Mouse (Mus musculus): ENCODE measurements around the gene Card19. TPM values are rescaled to one million over a fixed set of nuclear protein-coding genes. Genes with fewer than 3 reads are reported as not detected.

Gene Card19
- polyA plus RNA-seq (2012; rRNA removed): 233 and 244 TPM in 2 replicates

DNA sequence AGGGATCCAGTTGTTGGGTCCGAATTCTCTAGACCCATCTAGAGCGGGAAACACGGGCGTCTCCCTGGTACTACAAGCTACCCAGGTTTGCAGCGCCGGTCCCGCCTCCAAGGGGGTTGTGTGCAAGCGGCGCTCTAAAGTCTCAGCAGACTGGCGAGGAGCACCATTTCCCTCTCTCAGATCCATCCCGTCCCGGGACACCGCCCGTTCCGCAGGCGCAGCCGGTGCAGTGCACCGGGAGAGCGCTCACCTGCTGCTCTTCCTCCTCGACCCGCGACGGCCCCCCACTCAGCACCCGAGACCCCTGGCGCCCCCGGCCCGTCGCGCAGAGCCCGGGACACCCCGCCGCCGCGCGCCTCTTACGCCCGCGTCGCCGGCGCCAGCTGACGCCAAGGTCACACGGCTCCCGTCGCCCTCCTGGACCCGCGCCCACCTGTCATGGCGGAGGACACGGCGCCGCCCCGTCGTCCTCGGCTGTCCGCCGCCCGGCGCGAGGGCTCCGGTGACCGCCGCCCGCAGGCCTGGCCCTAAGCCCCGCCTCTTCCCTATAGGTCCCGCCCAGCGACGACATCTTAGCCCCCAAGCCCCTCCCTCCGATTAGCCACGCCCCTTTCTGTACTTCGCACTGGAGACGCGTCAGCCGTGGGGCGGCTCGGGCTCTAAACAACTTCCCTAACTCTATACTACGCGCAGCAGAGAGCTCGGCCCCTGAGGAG, at the start of gene Card19:
TSS of gene Card19 (minus strand) at position 534 of the 716 bp plus-strand sequence.

DNA sequence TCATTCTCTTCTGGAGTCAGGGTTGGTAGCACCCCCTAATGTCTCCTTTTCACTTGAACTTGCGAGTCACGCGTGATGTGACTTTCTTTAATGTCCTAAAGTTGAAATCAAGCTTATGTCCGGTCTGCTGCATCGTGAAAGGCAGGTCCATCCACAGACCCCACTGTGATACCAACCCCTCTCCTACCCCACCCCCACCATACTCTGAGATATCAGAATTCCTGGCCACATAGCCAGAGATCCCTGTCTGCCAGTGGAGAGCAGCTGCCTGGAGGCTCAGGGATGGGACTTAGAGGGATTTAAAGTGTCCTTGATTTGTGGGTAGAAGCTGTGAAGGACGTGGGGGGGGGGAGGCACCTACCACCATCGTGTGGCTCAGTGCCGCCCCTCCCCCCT, 32.6 kb upstream of the Card19 start, which contains the start of gene Susd3:
TSS of gene Susd3 (minus strand) at position 240 of the 396 bp plus-strand sequence.

GRCm38 (mm10) chr13:49187288-49188218, 28.3 kb downstream of the Card19 start, which contains the start of gene Ninj1:
Ninj1 (plus strand) TSS chr13:49187485.

Other genes with a start within 250 kb of the Card19 start
- gene Fam120a, start 248.0 kb downstream of the Card19 start, polyA plus RNA-seq (2012; rRNA removed): 112 and 118 TPM in 2 replicates
- 17.3 and 17.8 TPM in 2 replicates for gene Wnk2, start 68.0 kb downstream of the Card19 start, polyA plus RNA-seq (2012; rRNA removed)
- 156 and 158 TPM in 2 replicates for gene Ninj1, start 28.6 kb downstream of the Card19 start, polyA plus RNA-seq (2012; rRNA removed)
- 2.9 and 3.7 TPM in 2 replicates for gene Susd3, start 32.7 kb upstream of the Card19 start, polyA plus RNA-seq (2012; rRNA removed)
- 3.7 and 3.8 TPM in 2 replicates for gene Fgd3, start 104.3 kb upstream of the Card19 start, polyA plus RNA-seq (2012; rRNA removed)
- 18.5 and 18.9 TPM in 2 replicates for gene Bicd2, start 125.5 kb upstream of the Card19 start, polyA plus RNA-seq (2012; rRNA removed)
- gene Ippk, start 205.2 kb upstream of the Card19 start, polyA plus RNA-seq (2012; rRNA removed): 5.8 and 6.7 TPM in 2 replicates

Measured in colon, adult 2 months (tissue).